Mouse (Mus musculus) cortical plate, adult 2 months (tissue): ENCODE data around the gene Spns3.

Source experiments
- CTCF ChIP-seq: fragments of 200-500 bp; IDR thresholded peaks from 2 replicates; pipeline ENCODE4 v1.5.1; 2011; ENCODE audit warnings: mild to moderate bottlenecking, control low read depth, low read length; ENCODE audit not compliant: insufficient read depth; ENCODE audit errors: extremely low read depth
- POLR2A ChIP-seq: fragments of 200-500 bp; IDR thresholded peaks from 2 replicates; pipeline ENCODE4 v1.6.1; 2011; ENCODE audit warnings: mild to moderate bottlenecking, low read length, control low read depth; ENCODE audit not compliant: insufficient read depth; ENCODE audit errors: extremely low read depth

GRCm38 (mm10) chr11:72477653-72478052 lies 72.7 kb downstream of the Spns3 start:
- TF ChIP-seq CTCF (no peak), POLR2A (no peak)
